Mouse (Mus musculus) stomach, postnatal 0 days (tissue): ENCODE measurements around the gene Epb41l1.

ENCODE experiments used
- CTCF ChIP-seq: IDR thresholded peaks from 2 replicates; pipeline ENCODE4 v1.5.1; 2016; ENCODE audit warnings: antibody characterized with exemption, low read depth, mild to moderate bottlenecking, moderate library complexity
- EP300 ChIP-seq: optimal IDR thresholded peaks from 2 replicates; pipeline ENCODE3; 2016; ENCODE audit warnings: antibody characterized with exemption

GRCm38 (mm10) chr2:156401331-156401730 is 19.4 kb upstream of the Epb41l1 start:
- TF ChIP-seq CTCF = no peak
- TF ChIP-seq EP300 = no peak
